Mouse (Mus musculus): Measurements from ENCODE around the gene Dusp12.

GRCm38 (mm10) chr1:170929245-170929644 is 43.9 kb upstream of the Dusp12 start:
- TF ChIP-seq POLR2A (IDR thresholded peaks at IDR 0.05; ENCODE audit: low read depth, low read length) (no peak), JUND (conservative IDR thresholded peaks at IDR 0.05; ENCODE audit: low read depth, low read length) (no peak), EP300 (IDR thresholded peaks at IDR 0.05; ENCODE audit: low read length) (no peak), MAZ (IDR thresholded peaks at IDR 0.05; ENCODE audit: low read depth, low read length) (no peak), CHD1 (IDR thresholded peaks at IDR 0.05; ENCODE audit: low read depth, low read length) (no peak), SIN3A (IDR thresholded peaks at IDR 0.05; ENCODE audit: low read length) (no peak), ZNF384 (IDR thresholded peaks at IDR 0.05; ENCODE audit: low read depth, low read length) (no peak), CHD2 (IDR thresholded peaks at IDR 0.05; ENCODE audit: low read length) (no peak), NRF1 (IDR thresholded peaks at IDR 0.05; ENCODE audit: low read depth, low read length) (no peak), CTCF (conservative IDR thresholded peaks at IDR 0.05 in 1 of 2, IDR thresholded peaks at IDR 0.05 in 1 of 2; ENCODE audit: low read depth in 2 of 2, low read length in 2 of 2) (no peak), MYC (IDR thresholded peaks at IDR 0.05; ENCODE audit: low read depth, low read length) (no peak)

Measured in CH12.LX (cell line).